Mouse (Mus musculus) liver, embryonic 16.5 days (tissue): ENCODE measurements at regions not wholly inside any gene's neighbourhood (a gene's known extent, or its start where the extent isn't known, plus 50 kb on each side); places are given as distances from the start of the nearest gene placed in this dataset.
"Not testable (repeated sequence)": the region's sequence is repeated elsewhere in the genome, so short reads cannot be mapped to it uniquely, and the experiment has no call there.

Experiments
- ATAC-seq: fragments of 200-750 bp; cut with Nextera tagmentation; 2 replicates; pipeline ENCODE4 v1.8.0; 2017; ENCODE audit warnings: low read depth, mild to moderate bottlenecking, moderate number of reproducible peaks, moderate library complexity
- H3K27ac ChIP-seq: fragments of 300-500 bp; sonication (generic); 2 replicates; pipeline ENCODE4 v1.5.1; 2014; ENCODE audit warnings: mild to moderate bottlenecking, low read length
- H3K27me3 ChIP-seq: fragments of 300-500 bp; sonication (generic); 2 replicates; pipeline ENCODE4 v1.6.1; 2014; ENCODE audit warnings: low read depth, low read length, mixed read lengths; ENCODE audit not compliant: control insufficient read depth, insufficient read depth
- H3K36me3 ChIP-seq: fragments of 300-500 bp; sonication (generic); 2 replicates; pipeline ENCODE4 v1.6.1; 2014; ENCODE audit warnings: mild to moderate bottlenecking; ENCODE audit not compliant: control insufficient read depth, insufficient read depth
- H3K4me1 ChIP-seq: fragments of 300-500 bp; sonication (generic); 2 replicates; pipeline ENCODE4 v1.6.1; 2014; ENCODE audit warnings: low read depth, low read length, mixed read lengths; ENCODE audit not compliant: control insufficient read depth
- H3K4me2 ChIP-seq: fragments of 300-500 bp; sonication (generic); 2 replicates; pipeline ENCODE4 v1.6.1; 2014; ENCODE audit warnings: low read depth, low read length, mixed read lengths
- H3K4me3 ChIP-seq: fragments of 300-500 bp; sonication (generic); 2 replicates; pipeline ENCODE4 v1.5.1; 2014; ENCODE audit warnings: low read depth, mild to moderate bottlenecking, low read length
- H3K9ac ChIP-seq: fragments of 300-500 bp; sonication (generic); 2 replicates; pipeline ENCODE4 v1.6.1; 2014; ENCODE audit warnings: low read depth, low read length
- H3K9me3 ChIP-seq: fragments of 300-500 bp; sonication (generic); replicated peaks from 2 replicates; pipeline ENCODE4 v1.6.1; 2016; ENCODE audit warnings: low read length; ENCODE audit not compliant: control insufficient read depth
- WGBS: fragments of 180-500 bp; shearing (Covaris S2); extraction: QIAGEN DNeasy Blood & Tissue Kit; methylation state at CpG from one replicate; pipeline ENCODE4 v1.1.7; 2014; ENCODE audit not compliant: insufficient replicate concordance; 5-methylcytosine and 5-hydroxymethylcytosine counted together

GRCm38 (mm10) chr6:67954570-67954969 lies 419.0 kb upstream of the Tacstd2 start:
- not testable (repeated sequence) for ATAC-seq, H3K36me3 ChIP-seq, H3K9me3 ChIP-seq, H3K9ac ChIP-seq, H3K4me3 ChIP-seq, H3K27ac ChIP-seq, H3K27me3 ChIP-seq, H3K4me2 ChIP-seq, H3K4me1 ChIP-seq

- not testable (repeated sequence) for H3K36me3 ChIP-seq, ATAC-seq, H3K9me3 ChIP-seq, H3K4me2 ChIP-seq, H3K27ac ChIP-seq, H3K4me1 ChIP-seq, H3K27me3 ChIP-seq, H3K4me3 ChIP-seq, H3K9ac ChIP-seq
- 20% methylated on average over 8 of the region's 8 CpGs for WGBS
Measured at GRCm38 (mm10) chr6:67931499-67931898, 395.9 kb upstream of the Tacstd2 start.

- no peaks in the 10 kb centered on the region for H3K36me3 ChIP-seq
- no peak overlapping the region for H3K4me2 ChIP-seq
- no peak overlapping the region for H3K9ac ChIP-seq
- no peaks in the 10 kb centered on the region for H3K9me3 ChIP-seq
- no peaks in the 10 kb centered on the region for H3K4me1 ChIP-seq
- no peak for ATAC-seq
- H3K27me3 ChIP-seq = no peaks in the 10 kb centered on the region
- H3K27ac ChIP-seq = no peak overlapping the region
- H3K4me3 ChIP-seq = no peak overlapping the region
Measured at GRCm38 (mm10) chr6:67922537-67922936, 386.9 kb upstream of the Tacstd2 start.

GRCm38 (mm10) chr6:67913903-67914302 lies 378.3 kb upstream of the Tacstd2 start:
- H3K4me3 ChIP-seq = no peak overlapping the region
- no peaks in the 10 kb centered on the region for H3K9me3 ChIP-seq
- H3K36me3 ChIP-seq = no peaks in the 10 kb centered on the region
- no peak overlapping the region for H3K9ac ChIP-seq
- H3K27ac ChIP-seq = no peak overlapping the region
- ATAC-seq = no peak
- H3K4me2 ChIP-seq = no peak overlapping the region
- H3K27me3 ChIP-seq = no peaks in the 10 kb centered on the region
- H3K4me1 ChIP-seq = no peaks in the 10 kb centered on the region
- 26% methylated on average over 2 of the region's 2 CpGs for WGBS

- no peaks in the 10 kb centered on the region for H3K36me3 ChIP-seq
- no peaks in the 10 kb centered on the region for H3K27me3 ChIP-seq
- H3K4me3 ChIP-seq = no peak overlapping the region
- H3K4me1 ChIP-seq = no peaks in the 10 kb centered on the region
- 68% methylated on average over 3 of the region's 3 CpGs for WGBS
- no peak overlapping the region for H3K27ac ChIP-seq
- H3K9ac ChIP-seq = no peak overlapping the region
- ATAC-seq = no peak
- H3K9me3 ChIP-seq = no peaks in the 10 kb centered on the region
- H3K4me2 ChIP-seq = no peak overlapping the region
Measured at GRCm38 (mm10) chr6:67913309-67913708, 377.7 kb upstream of the Tacstd2 start.

- no peak overlapping the region for H3K9ac ChIP-seq
- no peak overlapping the region for H3K27ac ChIP-seq
- 37% methylated on average over 3 of the region's 3 CpGs for WGBS
- no peaks in the 10 kb centered on the region for H3K27me3 ChIP-seq
- no peak overlapping the region for H3K4me2 ChIP-seq
- no peaks in the 10 kb centered on the region for H3K4me1 ChIP-seq
- H3K36me3 ChIP-seq = no peaks in the 10 kb centered on the region
- no peak for ATAC-seq
- H3K4me3 ChIP-seq = no peak overlapping the region
- no peaks in the 10 kb centered on the region for H3K9me3 ChIP-seq
Measured at GRCm38 (mm10) chr6:67896495-67896894, 360.9 kb upstream of the Tacstd2 start.

- H3K4me2 ChIP-seq = no peak overlapping the region
- H3K4me1 ChIP-seq = no peaks in the 10 kb centered on the region
- no peaks in the 10 kb centered on the region for H3K36me3 ChIP-seq
- no peaks in the 10 kb centered on the region for H3K9me3 ChIP-seq
- ATAC-seq = no peak
- H3K27ac ChIP-seq = no peak overlapping the region
- H3K4me3 ChIP-seq = no peak overlapping the region
- H3K9ac ChIP-seq = no peak overlapping the region
- 68% methylated on average over 2 of the region's 2 CpGs for WGBS
- no peaks in the 10 kb centered on the region for H3K27me3 ChIP-seq
Measured at GRCm38 (mm10) chr6:67895858-67896257, 360.3 kb upstream of the Tacstd2 start.

GRCm38 (mm10) chr6:67887586-67887985 lies 352.0 kb upstream of the Tacstd2 start:
- Histone ChIP-seq H3K4me1 (no peaks in the 10 kb centered on the region), H3K9ac (no peak overlapping the region), H3K9me3 (no peaks in the 10 kb centered on the region), H3K4me3 (no peak overlapping the region), H3K36me3 (no peaks in the 10 kb centered on the region), H3K27me3 (no peaks in the 10 kb centered on the region), H3K4me2 (no peak overlapping the region), H3K27ac (no peak overlapping the region)
- ATAC-seq = no peak
- WGBS = 71% methylated on average over 2 of the region's 2 CpGs

- Histone ChIP-seq H3K9me3 (no peaks in the 10 kb centered on the region), H3K9ac (no peak overlapping the region), H3K27me3 (no peaks in the 10 kb centered on the region), H3K4me3 (no peak overlapping the region), H3K27ac (no peak overlapping the region), H3K36me3 (no peaks in the 10 kb centered on the region), H3K4me2 (no peak overlapping the region), H3K4me1 (no peaks in the 10 kb centered on the region)
- 60% methylated on average over 5 of the region's 5 CpGs for WGBS
- ATAC-seq = no peak
Measured at GRCm38 (mm10) chr6:67884893-67885292, 349.3 kb upstream of the Tacstd2 start.

GRCm38 (mm10) chr6:67881476-67881875 lies 345.9 kb upstream of the Tacstd2 start:
- not testable (repeated sequence) for H3K36me3 ChIP-seq, H3K4me1 ChIP-seq, H3K9me3 ChIP-seq, ATAC-seq, H3K4me2 ChIP-seq, H3K27ac ChIP-seq, H3K4me3 ChIP-seq, H3K27me3 ChIP-seq, H3K9ac ChIP-seq
- 75% methylated on average over 4 of the region's 5 CpGs for WGBS
